Mouse (Mus musculus) G1E (cell line): ENCODE measurements at regions not wholly inside any gene's neighbourhood (a gene's known extent, or its start where the extent isn't known, plus 50 kb on each side); places are given as distances from the start of the nearest gene placed in this dataset.

ENCODE experiments used
- CTCF ChIP-seq: IDR thresholded peaks from 2 replicates; pipeline ENCODE4 v1.5.1; 2012; ENCODE audit warnings: low read depth, low read length, inconsistent platforms, mixed read lengths
- GATA2 ChIP-seq: IDR thresholded peaks from 2 replicates; pipeline ENCODE4 v1.6.1; 2012; ENCODE audit warnings: low read depth, low read length, inconsistent platforms, borderline replicate concordance
- POLR2AphosphoS5 ChIP-seq: IDR thresholded peaks from 2 replicates; pipeline ENCODE4 v1.6.1; 2012; ENCODE audit warnings: low read depth, low read length, inconsistent platforms; ENCODE audit not compliant: insufficient replicate concordance

GRCm38 (mm10) chr8:10840044-10840443 is 168.2 kb downstream of the Irs2 start:
- TF ChIP-seq CTCF (no peak), POLR2AphosphoS5 (no peak), GATA2 (no peak)
